Mouse (Mus musculus) bone marrow, adult 2 months (tissue): ENCODE data around the gene Lrrc8b. TPM values are rescaled to one million over a fixed set of nuclear protein-coding genes. Genes with fewer than 3 reads are reported as not detected.

Experiments
- H3K27ac ChIP-seq: fragments of 200-500 bp; 2 replicates; pipeline ENCODE4 v1.5.1; 2012; ENCODE audit warnings: low read depth, mild to moderate bottlenecking, control low read depth, inconsistent platforms, low read length; ENCODE audit not compliant: control insufficient read depth, poor library complexity, insufficient read depth
- H3K4me1 ChIP-seq: fragments of 200-500 bp; 2 replicates; pipeline ENCODE4 v1.6.1; 2011; ENCODE audit warnings: low read length; ENCODE audit not compliant: control insufficient read depth, insufficient read depth
- H3K4me3 ChIP-seq: fragments of 200-500 bp; replicated peaks from 2 replicates; pipeline ENCODE3; 2011; ENCODE audit warnings: mild to moderate bottlenecking, low read depth, low read length, control low read depth; ENCODE audit not compliant: control insufficient read depth
- CTCF ChIP-seq: fragments of 200-500 bp; IDR thresholded peaks from 2 replicates; pipeline ENCODE4 v1.5.1; 2011; ENCODE audit warnings: low read length, control low read depth; ENCODE audit not compliant: control insufficient read depth, insufficient read depth
- POLR2A ChIP-seq: fragments of 200-500 bp; IDR thresholded peaks from 2 replicates; pipeline ENCODE4 v1.6.1; 2011; ENCODE audit warnings: low read depth, mild to moderate bottlenecking, control low read depth, low read length, borderline replicate concordance; ENCODE audit not compliant: control insufficient read depth
- WGBS: fragments of 180-500 bp; shearing (Covaris S2); methylation state at CpG from one replicate; pipeline ENCODE4 v1.1.7; 2018; 5-methylcytosine and 5-hydroxymethylcytosine counted together
- polyA plus RNA-seq: library from polyadenylated mRNA; stranded (reverse); fragments of >200 nt; gene quantifications from 2 replicates; pipeline ENCODE4 v1.2.4, GENCODE M21; 2011; ENCODE audit warnings: low replicate concordance; ENCODE audit not compliant: missing spikeins, insufficient read depth, insufficient read length

Gene Lrrc8b
- polyA plus RNA-seq, 1 experiment: 2.4 TPM

DNA sequence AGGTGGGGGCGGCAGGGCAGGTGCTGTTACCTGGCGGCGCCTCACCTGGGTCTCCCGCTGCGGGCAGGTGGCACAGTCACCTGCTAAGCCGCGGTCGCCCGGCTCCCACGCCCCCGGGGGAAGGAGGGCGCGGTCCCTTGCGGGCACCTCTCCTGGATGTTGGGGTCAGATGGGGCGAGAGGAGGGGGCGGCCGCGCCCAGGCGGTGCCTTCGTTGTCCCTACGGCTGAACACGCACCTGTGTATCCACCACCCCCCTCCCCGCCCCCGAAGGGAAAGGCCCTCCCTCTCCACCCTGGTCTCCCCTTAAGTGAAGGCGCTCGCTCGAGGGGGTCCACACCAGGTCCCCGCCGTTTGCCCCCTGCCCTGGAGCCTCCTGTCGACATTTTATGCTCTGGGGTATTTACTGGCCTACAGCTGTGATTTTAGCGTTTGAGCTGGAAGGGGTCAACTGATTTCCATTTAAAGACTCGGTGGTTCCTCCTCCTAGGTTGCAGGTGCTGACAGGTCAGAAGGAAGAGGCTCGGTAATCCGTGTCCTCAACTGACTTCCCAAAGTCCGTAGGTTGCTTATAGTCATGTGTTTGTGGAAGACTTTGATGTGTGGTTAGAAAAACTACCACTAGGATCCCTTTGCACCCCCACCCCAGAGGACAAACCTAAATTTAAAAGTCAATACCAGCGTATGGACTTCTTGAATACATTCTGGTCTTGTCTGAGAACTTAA, 538 bp downstream of the Lrrc8b start:
- TF ChIP-seq CTCF (no peak), POLR2A (no peak)
- peak overlapping the region; percentile 49 for H3K4me3 ChIP-seq
- no peaks in the 10 kb centered on the region for H3K4me1 ChIP-seq
- 4% methylated on average over 35 of the region's 36 CpGs for WGBS
- no peak overlapping the region; the same call in 1 of the 2 replicates for H3K27ac ChIP-seq

DNA sequence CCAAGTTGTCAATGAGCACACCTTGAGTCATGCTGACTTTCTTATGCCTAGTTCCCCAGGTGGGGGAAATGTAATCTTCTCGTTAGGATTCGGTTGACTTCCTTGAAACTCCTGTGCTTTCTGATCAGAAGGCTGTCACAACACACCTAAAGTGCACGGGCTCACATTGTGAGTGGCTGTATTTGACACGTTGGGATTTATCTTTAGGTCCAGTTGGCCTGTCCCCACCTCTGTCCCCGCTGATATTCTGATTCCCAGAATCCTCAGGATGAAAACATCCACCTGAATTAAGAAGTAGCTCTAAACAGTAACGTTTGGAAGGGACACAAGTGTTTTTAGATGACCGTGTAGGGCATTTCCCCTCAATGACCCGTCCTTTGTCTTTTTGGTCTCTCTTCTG, 1.6 kb downstream of the Lrrc8b start:
- WGBS: 72% methylated on average over 8 of the region's 8 CpGs
- no peaks in the 10 kb centered on the region for H3K4me1 ChIP-seq
- TF ChIP-seq POLR2A: no peak
- TF ChIP-seq CTCF: no peak
- no peak overlapping the region for H3K4me3 ChIP-seq
- H3K27ac ChIP-seq: no peak overlapping the region

DNA sequence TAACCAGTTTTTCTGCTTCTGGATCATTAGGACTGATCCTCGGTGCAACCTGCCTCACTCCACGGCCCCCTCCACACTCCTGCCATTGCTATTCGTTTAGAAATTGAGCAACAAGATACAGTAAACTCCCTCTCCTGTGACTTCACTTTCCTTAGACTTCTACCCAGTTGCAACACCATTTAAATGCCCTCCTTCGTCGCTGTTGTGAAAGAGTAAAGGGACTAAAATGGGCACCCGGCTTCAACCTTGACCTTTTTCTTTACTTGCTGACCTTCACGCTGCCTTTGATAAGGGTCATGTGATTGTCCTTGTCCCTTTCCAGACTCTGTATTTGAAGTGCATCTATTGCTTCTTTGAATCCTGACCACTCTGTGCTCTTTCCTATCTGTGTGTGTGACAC, 2.8 kb downstream of the Lrrc8b start:
- 46% methylated on average over 7 of the region's 7 CpGs for WGBS
- Histone ChIP-seq H3K4me3 (no peak overlapping the region), H3K27ac (no peak overlapping the region), H3K4me1 (no peaks in the 10 kb centered on the region)
- TF ChIP-seq CTCF (no peak), POLR2A (no peak)

DNA sequence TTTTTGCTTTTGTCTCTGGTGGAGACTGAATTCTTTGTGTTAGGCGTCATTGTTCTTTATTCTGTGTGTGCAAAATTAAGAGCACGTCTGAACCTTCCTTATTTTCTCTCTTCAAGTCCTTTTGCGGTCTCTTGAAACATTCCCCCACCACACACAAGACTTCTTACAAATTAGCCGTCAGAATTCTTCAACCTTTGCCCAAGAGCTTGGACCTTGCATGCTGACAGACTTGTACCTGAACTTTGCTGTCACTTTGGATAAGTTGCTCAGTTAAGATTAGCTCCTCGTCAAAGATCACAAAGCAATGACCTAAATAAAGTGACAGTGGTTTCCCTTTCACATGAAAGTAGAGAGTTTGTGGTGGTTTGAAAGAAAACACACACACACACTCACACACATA, 3.3 kb downstream of the Lrrc8b start:
- Histone ChIP-seq H3K4me1 (no peaks in the 10 kb centered on the region), H3K4me3 (no peak overlapping the region), H3K27ac (no peak overlapping the region)
- WGBS: 80% methylated on average over 5 of the region's 5 CpGs
- no peak for TF ChIP-seq CTCF
- TF ChIP-seq POLR2A: no peak

DNA sequence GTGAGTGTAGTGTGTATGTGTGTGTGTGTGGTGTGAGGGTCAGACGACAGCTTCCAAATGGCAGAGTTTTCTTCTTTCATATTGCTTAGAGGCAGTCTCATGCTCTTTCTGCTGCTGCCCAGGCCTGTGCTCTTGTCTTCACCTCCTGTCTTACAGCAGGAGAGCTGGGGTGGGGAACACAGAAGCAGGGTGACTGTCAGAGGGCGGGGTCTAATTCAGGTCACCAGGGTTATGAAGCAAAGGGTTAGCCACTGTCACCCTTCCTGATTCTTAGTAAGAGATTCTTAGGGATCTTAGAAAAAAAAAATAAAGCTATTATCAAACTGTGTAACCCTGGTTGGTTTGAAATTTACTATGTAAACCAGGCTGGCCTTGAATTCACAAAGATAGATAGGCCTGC, 10.0 kb downstream of the Lrrc8b start:
- Histone ChIP-seq H3K4me3 (no peak overlapping the region), H3K4me1 (no peaks in the 10 kb centered on the region; the same call in 1 of the 2 replicates), H3K27ac (no peak overlapping the region)
- TF ChIP-seq POLR2A: no peak
- TF ChIP-seq CTCF: no peak
- 88% methylated on average over 2 of the region's 2 CpGs for WGBS

DNA sequence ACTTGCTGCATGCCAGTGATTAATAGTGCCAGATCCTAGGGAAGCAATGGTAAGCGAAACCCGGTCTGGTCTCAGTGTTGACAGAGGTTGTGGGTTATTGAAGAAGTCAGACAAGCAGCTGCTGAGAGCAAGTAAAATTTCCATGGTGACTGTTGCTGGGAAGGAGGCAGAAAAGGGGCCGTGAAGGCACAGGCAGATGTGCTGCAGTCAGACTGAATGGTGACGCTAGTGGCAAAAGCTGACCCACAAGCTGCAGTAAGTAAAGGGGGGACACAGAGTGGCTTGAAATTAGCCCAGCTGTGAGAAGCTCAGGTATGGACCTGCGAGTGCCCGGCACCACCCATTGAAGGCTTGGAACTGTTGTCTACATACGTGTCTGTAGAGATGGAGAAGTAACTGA, 11.8 kb downstream of the Lrrc8b start:
- Histone ChIP-seq H3K27ac (no peak overlapping the region), H3K4me1 (no peaks in the 10 kb centered on the region; the same call in 1 of the 2 replicates), H3K4me3 (no peak overlapping the region)
- WGBS: 80% methylated on average over 7 of the region's 7 CpGs
- TF ChIP-seq CTCF (no peak), POLR2A (no peak)

DNA sequence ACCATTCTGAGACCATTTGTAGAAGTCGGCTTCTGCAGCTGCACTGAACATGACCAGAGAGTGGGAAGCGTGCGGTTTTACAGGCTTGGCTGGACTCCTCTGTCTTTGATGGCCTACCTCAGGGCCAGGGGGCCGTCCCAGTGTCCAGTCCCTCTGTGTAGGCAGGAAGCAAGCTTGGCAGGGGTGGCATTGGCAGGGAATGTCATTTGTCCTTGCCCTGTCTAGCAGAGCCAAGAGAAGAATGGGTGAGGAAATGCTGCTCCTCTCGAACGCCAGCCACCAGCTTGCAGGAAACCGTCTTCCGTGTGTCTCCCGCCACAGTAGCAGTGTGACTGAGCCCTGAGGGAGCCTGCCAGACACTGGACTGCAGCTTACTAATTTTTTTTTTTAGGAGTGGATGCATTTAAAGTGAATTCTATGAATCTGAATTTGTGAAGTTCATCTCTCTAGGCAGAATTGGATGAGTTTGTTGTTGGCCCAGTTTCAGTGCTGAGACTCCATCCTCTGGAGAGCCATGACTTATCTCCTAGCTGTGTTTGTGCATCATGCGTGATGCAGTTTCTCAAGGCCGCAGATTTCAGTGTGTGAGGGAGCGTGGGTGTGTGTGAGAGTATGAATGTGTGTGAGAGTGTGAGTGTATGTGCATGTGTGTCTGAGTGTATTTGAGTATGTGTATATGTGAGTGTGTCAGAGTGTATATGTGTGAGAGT, 12.8 kb downstream of the Lrrc8b start:
- Histone ChIP-seq H3K27ac (no peak overlapping the region; the same call in 1 of the 2 replicates), H3K4me3 (no peak overlapping the region), H3K4me1 (no peaks in the 10 kb centered on the region; the same call in 1 of the 2 replicates)
- TF ChIP-seq POLR2A (no peak), CTCF (no peak)
- 45% methylated on average over 12 of the region's 12 CpGs for WGBS

DNA sequence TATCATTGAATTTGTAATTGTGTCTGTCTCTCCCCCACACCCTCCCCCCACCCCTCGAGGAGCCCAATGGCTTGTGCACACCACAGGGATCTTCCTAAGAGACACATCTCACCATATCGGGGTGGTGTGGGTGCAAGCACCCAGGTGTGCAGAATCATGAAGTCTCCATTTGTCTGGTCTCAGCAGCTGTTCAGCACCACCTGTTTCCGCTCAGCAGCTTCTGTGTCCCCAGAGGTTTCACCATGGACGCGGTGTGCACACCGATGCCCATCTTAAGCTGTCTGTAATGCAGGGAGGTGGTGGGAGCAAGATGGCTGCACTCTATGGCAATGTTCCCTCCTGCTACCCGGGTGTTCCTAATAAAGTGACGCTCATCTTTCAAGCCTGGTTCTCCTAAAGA, 14.6 kb downstream of the Lrrc8b start:
- no peak for TF ChIP-seq CTCF
- TF ChIP-seq POLR2A: no peak
- no peak overlapping the region for H3K27ac ChIP-seq
- H3K4me3 ChIP-seq: no peak overlapping the region
- H3K4me1 ChIP-seq: no peaks in the 10 kb centered on the region; the same call in 1 of the 2 replicates
- 76% methylated on average over 8 of the region's 8 CpGs for WGBS

DNA sequence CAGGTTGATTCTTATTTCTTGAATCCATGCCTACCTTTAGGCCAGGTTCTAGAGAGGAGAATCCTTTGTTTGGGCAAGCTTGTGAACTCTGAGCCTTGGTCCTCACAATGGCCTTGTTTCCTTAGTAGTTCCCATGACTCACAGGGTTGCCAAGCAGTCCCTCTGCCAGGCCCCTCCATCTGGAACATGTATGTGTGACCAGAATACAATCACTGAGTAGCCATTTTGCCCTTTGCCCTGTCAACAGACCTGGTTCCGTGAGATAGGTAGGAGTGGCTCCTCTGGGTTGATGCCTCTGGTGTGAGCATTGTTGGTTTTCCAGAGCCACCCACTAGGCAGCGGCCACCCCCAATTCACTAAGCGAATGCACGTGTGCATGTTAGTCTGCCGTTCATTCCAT, 24.0 kb downstream of the Lrrc8b start:
- TF ChIP-seq CTCF (no peak), POLR2A (no peak)
- Histone ChIP-seq H3K4me3 (no peak overlapping the region), H3K27ac (no peak overlapping the region), H3K4me1 (peaks cover 2% of the 10 kb centered on the region)
- WGBS: 89% methylated on average over 5 of the region's 5 CpGs
